Mouse (Mus musculus): ENCODE measurements around the gene Phf3.

- TF ChIP-seq CTCF (IDR thresholded peaks at IDR 0.05; ENCODE audit: extremely low read depth, insufficient read depth, insufficient read length, insufficient replicate concordance) = no peak
- no peak for TF ChIP-seq POLR2A (IDR thresholded peaks at IDR 0.05; ENCODE audit: low read depth, low read length)
These were observed 25.0 kb upstream of the Phf3 start for GRCm38 (mm10) chr1:30898691-30899090.
